Mouse (Mus musculus) layer of hippocampus, adult 2 months (tissue): ENCODE results near the gene Nmnat2. TPM values are rescaled to one million over a fixed set of nuclear protein-coding genes. Genes with fewer than 3 reads are reported as not detected.

Source experiments
- DNase-seq, 2 experiments: peaks; one replicate each; pipeline ENCODE4 v3.0.0; 2022; ENCODE audit warnings: low spot score in 2 of 2
- H3K27ac ChIP-seq: fragments of 200-600 bp; 2 replicates; pipeline ENCODE4 v1.8.1; 2022
- H3K4me3 ChIP-seq: fragments of 200-600 bp; 2 replicates; pipeline ENCODE4 v1.8.1; 2022; ENCODE audit warnings: mild to moderate bottlenecking
- CTCF ChIP-seq: fragments of 200-600 bp; conservative IDR thresholded peaks from 2 replicates; pipeline ENCODE4 v1.8.1; 2022; ENCODE audit warnings: antibody characterized with exemption, mild to moderate bottlenecking, moderate library complexity
- total RNA-seq, 2 experiments: library from RNA; stranded (reverse); gene quantifications; 2 replicates each; pipeline ENCODE4 v1.2.3; 2021

The Nmnat2 gene
- total RNA-seq, 2 experiments from 2014 or later = 133 to 141 TPM

DNA sequence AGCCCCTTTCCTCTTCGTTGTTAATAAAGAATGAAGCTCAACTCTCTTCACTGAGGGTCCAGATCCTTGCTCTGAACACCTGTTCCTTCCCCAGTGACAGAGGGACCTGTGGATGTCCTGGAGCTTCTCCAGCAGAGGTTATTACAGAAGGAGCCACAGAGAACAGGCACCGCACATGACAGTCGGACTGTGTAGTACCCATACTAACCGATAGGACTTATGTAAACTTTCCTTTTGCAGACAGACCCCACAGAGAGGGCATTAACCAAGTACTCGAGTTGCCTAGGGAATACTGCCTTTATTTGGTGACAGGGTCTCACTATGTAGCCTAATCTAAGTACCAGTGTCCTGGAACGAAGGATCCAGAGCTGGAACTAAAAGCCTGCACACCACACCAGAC lies 39.0 kb downstream of the Nmnat2 start:
- no peak for DNase-seq
- peak overlapping the region; percentile 36; the same call in 1 of the 2 replicates for H3K27ac ChIP-seq
- peak; percentile 25 for TF ChIP-seq CTCF
- no peak overlapping the region for H3K4me3 ChIP-seq

DNA sequence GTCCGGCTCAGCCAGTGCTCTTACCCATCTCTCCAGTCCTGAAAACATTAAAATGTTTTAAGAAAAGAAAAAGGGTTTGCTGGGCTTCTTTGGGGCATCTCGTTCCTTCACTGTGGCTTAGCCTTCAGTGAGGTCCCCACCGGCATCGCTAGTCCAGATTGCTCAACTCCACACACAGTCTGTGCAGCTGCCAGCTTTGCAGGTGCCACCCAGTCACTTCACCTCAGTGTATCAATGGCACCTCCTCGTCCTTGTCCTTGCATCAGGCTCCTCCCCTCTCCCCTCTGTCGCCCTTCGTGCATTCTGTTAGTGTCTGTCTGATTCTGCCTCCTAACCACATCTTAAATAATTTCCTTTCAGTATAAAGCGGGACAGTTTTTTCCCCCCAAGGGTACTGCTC lies 45.2 kb downstream of the Nmnat2 start:
- no peak for DNase-seq
- Histone ChIP-seq H3K4me3 (no peak overlapping the region), H3K27ac (peak overlapping the region; percentile 47; the same call in 1 of the 2 replicates)
- no peak for TF ChIP-seq CTCF

DNA sequence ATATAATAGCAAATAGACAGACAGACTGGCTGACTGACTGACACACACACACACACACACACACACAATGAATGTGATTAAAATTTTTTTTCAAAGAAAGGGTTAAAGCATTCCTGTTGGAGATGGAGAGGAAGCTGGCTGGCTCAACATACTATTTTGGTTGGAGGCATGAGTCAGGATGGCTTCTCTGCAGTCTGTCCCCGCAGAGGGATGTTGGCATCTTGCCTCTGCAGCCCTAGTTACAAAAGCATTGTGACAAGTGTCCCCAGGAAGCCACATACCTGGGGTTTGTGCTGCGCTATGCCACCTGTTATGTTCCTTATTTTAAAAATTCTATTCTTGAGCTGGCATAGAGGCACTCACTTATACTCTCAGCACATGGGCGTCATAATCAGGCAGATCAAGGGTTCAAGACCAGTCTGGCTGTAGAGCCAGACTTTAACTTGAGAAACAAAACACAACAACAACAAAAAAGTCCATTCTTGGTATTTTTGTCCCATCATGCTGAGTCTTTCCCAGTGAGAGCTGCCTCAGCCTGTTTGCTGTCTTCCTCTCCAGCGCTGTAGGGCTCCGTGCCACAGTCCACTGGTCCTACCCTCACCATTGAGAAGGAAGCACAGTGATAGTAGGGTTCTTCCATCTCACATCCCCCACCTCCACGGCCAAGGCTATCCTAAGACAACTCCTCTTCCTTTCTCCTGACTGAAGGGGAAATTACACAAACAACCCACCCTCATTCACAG lies 45.9 kb downstream of the Nmnat2 start:
- peak overlapping the region; percentile 70 for H3K27ac ChIP-seq
- no peak for TF ChIP-seq CTCF
- DNase-seq = peak; percentile 71 to 76
- H3K4me3 ChIP-seq = no peak overlapping the region

- no peak overlapping the region for H3K27ac ChIP-seq
- no peak for DNase-seq
- TF ChIP-seq CTCF = no peak
- no peak overlapping the region for H3K4me3 ChIP-seq
Measured at GRCm38 (mm10) chr1:153002295-153003050, 47.7 kb downstream of the Nmnat2 start.

DNA sequence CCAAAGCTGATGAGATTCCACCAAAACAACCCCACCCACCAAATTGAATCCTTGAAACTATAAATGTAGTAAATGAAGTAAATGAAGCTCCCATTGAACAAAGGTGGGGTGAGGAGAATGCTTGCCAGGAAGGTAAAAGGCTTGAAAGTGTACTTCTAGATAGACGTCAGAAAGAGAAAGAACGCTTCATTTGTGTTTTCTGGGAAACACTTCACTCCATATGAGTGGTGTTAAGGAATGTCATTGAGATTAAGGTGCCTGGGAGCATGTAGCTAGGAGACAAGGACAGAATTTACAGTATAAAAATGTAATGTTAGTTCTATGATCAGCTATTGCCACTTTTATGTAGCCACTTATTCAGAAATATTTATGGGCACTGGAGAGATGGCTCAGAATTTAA lies 49.7 kb downstream of the Nmnat2 start:
- no peak overlapping the region for H3K27ac ChIP-seq
- no peak for DNase-seq
- no peak for TF ChIP-seq CTCF

GRCm38 (mm10) chr1:153006054-153006453 lies 51.3 kb downstream of the Nmnat2 start:
- no peak overlapping the region for H3K4me3 ChIP-seq
- TF ChIP-seq CTCF = no peak
- DNase-seq = no peak
- H3K27ac ChIP-seq = peak overlapping the region; percentile 15; the same call in 1 of the 2 replicates

More for the DNA sequence above, 49.7 kb downstream of the Nmnat2 start:
- H3K4me3 ChIP-seq = no peak overlapping the region

DNA sequence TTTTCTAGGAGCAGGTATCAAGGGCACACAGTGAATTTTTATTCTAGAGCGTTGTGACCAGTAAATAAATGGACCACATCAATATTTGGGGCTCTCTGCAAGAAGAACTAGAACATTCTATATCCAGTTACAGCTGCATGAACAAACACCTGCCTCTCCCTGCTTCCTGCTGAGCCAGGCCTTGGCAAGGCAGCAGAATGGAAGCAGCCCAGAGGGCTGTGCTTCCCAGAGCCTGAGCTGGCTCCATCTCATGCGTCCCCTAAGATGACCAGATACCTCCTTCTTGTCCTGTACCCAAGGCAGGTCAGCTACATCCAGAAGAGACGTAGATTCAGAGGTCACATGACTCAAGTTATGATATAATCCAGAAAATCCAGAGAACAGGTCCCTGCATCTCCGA lies 52.0 kb downstream of the Nmnat2 start:
- no peak overlapping the region for H3K4me3 ChIP-seq
- DNase-seq = no peak
- peak overlapping the region; percentile 15; the same call in 1 of the 2 replicates for H3K27ac ChIP-seq
- no peak for TF ChIP-seq CTCF

DNA sequence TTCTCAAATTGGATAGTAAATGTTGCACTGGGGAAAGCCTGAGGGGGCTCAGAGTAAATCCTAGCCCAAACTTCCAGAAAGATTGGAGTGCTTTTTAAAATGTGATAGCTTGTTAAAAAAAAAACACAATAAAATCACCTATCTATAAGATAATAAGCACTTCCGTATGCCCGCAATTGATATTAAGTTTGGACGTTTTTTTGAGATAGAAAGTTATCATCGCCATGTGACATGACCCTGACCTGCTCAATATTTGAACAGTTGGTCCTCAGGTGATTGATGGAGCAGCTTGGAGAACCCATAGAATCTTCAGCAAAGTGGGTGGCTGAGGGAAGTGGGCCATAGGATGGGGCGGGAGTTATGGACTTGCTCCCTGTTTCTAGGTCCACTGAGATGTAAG lies 52.5 kb downstream of the Nmnat2 start:
- DNase-seq = no peak
- Histone ChIP-seq H3K4me3 (no peak overlapping the region), H3K27ac (no peak overlapping the region)
- TF ChIP-seq CTCF = no peak

GRCm38 (mm10) chr1:153007824-153008223 lies 53.0 kb downstream of the Nmnat2 start:
- no peak overlapping the region for H3K4me3 ChIP-seq
- no peak for TF ChIP-seq CTCF
- no peak for DNase-seq
- H3K27ac ChIP-seq = no peak overlapping the region

- TF ChIP-seq CTCF = no peak
- no peak for DNase-seq
- Histone ChIP-seq H3K4me3 (no peak overlapping the region), H3K27ac (no peak overlapping the region)
Measured at GRCm38 (mm10) chr1:153009338-153009737, 54.5 kb downstream of the Nmnat2 start.

DNA sequence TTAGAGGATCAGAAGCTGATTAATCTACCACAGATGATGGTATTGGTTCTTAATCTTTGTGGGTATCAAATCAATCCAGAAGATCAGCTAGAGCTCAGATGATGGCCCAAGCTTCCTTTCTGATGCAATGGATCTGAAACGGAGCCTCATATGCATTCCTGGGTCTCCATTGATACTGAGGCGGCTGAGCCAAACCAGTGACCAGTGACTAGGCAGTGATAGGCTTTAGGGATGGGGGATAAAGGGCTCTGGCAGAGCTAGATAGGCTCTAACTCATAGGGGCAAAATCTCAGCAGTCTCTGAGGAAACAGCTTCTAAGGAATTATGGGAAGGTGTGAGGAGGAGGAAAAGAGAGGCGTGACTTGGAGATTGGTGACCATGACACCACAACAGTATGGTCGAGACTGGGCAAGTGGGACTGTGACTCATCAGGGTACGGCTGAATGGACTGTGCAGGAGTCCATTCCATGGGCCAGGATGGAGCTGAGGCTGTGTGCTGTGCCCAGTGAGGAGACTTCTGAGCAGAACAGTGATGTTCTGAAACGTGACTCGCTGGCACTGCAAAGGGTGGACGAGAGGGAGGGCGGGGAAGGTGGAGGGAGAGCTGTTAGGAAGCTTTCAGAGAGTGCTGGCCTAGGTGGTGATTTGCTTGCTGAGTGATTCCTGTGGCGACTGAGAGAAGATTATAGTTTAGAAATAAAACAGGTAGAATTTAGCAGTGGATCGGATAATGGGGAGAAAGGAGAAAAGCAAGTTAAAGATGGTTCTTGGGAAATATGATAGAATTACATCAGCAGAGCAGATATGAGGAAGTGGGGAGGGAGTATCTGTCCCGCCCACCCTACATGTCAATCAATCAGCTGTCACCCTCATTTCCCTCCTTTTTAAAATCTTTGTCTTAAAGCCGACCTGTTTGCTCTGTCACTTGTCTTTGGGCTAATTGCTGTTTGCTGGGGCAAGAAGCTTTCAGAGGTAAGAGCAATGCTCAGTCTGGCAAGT lies 55.9 kb downstream of the Nmnat2 start:
- H3K27ac ChIP-seq = peak overlapping the region; percentile 78
- no peak for TF ChIP-seq CTCF
- H3K4me3 ChIP-seq = no peak overlapping the region
- DNase-seq = no peak

GRCm38 (mm10) chr1:153011544-153011943 lies 56.8 kb downstream of the Nmnat2 start:
- H3K27ac ChIP-seq = peak overlapping the region; percentile 78
- peak in 1 of 2 experiments; percentile 19 for DNase-seq
- TF ChIP-seq CTCF = no peak
- H3K4me3 ChIP-seq = no peak overlapping the region
